8 mouse cellular contexts compared by ENCODE assay signal in the genomic region with DNA sequence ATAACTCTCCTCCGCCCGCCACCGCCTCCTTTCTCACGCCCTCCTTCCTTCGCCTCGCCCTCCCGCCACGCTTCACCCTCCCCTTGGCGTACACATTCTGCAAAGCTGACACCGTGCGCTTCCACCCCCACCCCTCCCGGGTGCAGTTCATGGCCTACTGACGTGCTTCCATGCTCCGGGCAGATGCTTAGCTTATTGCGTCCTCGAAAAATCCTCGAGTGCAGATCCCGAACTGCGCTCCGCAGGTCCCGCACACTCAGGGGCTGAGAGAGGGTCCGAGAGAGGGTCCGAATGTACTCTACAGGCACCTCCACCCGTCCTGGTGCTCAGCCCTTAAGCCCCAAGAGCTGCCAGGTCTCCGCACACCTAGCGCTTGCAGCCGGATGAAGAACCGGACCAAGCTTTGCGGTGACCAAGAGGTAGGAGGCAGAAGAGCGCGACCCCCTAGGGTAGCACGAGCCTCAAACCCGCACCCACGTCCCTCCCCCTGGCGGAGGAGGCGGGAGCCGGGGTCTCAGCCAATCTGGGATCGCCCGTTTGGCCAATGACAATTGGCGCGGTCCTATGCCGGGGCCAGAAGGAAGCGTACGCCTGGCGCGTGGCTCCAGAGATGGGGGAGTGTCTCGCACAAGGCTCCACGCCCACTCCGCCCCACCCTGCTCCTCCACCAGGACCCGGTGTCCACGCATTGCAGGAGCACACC. TPM values are rescaled to one million over a fixed set of nuclear protein-coding genes. Genes with fewer than 3 reads are reported as not detected.
DNase-seq lines count a peak whose midpoint lies in the region; ATAC-seq and TF ChIP-seq lines count a peak whose summit lies in the region.

A gene (minus strand): TSS at position 456 of the 703 bp plus-strand sequence.

- no peaks in the 10 kb centered on the region for H3K36me3 ChIP-seq in heart, embryonic 12.5 days

- peak; percentile 33; the same call in 1 of the 2 replicates for ATAC-seq in heart, embryonic 12.5 days (ENCODE audit: insufficient number of reproducible peaks, low FRiP score)

- TF ChIP-seq CTCF in layer of hippocampus, adult 2 months (conservative IDR thresholded peaks at IDR 0.05): no peak; the same call in 1 of the 2 replicates

- H3K4me2 ChIP-seq in heart, embryonic 12.5 days: peak within 1 kb of the TSS; percentile 86

- H3K27ac ChIP-seq in layer of hippocampus, adult 2 months: no peak within 1 kb of the TSS
- no peak within 1 kb of the TSS for H3K27ac ChIP-seq in heart, embryonic 12.5 days (ENCODE audit: poor library complexity, severe bottlenecking)

- WGBS in heart, embryonic 12.5 days: 2% methylated on average over 45 of the region's 51 CpGs
- WGBS in large intestine, adult 2 months: 2% methylated on average over 51 of the region's 51 CpGs

- peak in 1 of 2 experiments; percentile 10 for DNase-seq in layer of hippocampus, adult 2 months (ENCODE audit: low spot score in 2 of 2)
- DNase-seq in layer of hippocampus, postnatal 14 days (ENCODE audit: low spot score in 2 of 2): no peak
- peak; percentile 18 for DNase-seq in brain, adult 2 months (ENCODE audit: low read depth, low spot score)
- DNase-seq in large intestine, adult 2 months (ENCODE audit: low read depth, low spot score): no peak
- peak; percentile 56 for DNase-seq in mesoderm, embryonic 11.5 days (ENCODE audit: low read depth, low spot score)
- DNase-seq in urinary bladder, postnatal 4 days (ENCODE audit: low spot score in 2 of 2): peak; percentile 27 to 62
- no peak for DNase-seq in cerebellum, adult 11-12 months

- peaks cover 22% of the 10 kb centered on the region for H3K4me1 ChIP-seq in heart, embryonic 12.5 days (replicated peaks)

- no peaks in the 10 kb centered on the region for H3K9me3 ChIP-seq in heart, embryonic 12.5 days (replicated peaks)

- H3K27me3 ChIP-seq in heart, embryonic 12.5 days (replicated peaks): peaks cover 86% of the 10 kb centered on the region

- peak within 1 kb of the TSS; percentile 52 for H3K9ac ChIP-seq in heart, embryonic 12.5 days

- peak within 1 kb of the TSS; percentile 55 for H3K4me3 ChIP-seq in layer of hippocampus, adult 2 months
- H3K4me3 ChIP-seq in heart, embryonic 12.5 days: peak within 1 kb of the TSS; percentile 49

RNA-seq across cellular contexts. Expression of the gene that starts here (rescaled TPM):
- total RNA-seq in layer of hippocampus, adult 2 months (2021): under 1 TPM; 0.28 to 0.37 TPM
- under 1 TPM in 1 of 2 experiments, not detected in 1; 0.21 TPM for total RNA-seq in layer of hippocampus, postnatal 14 days (2021)
- polyA plus RNA-seq in heart, embryonic 12.5 days (2016; fragmentation: Nextera tagmentation; extraction: Ambion mirVana): 0.23 and 0.31 TPM in 2 replicates
- 10.0 and 10.1 TPM in 2 replicates for polyA plus RNA-seq in large intestine, adult 2 months (2012; rRNA removed)

Comparison
In these comparisons a context has a peak if more than half of its experiments do, and no peak if none do; other contexts are left out.
1. Peak in ATAC-seq, H3K4me3 ChIP-seq, H3K9ac ChIP-seq and H3K4me2 ChIP-seq in heart, embryonic 12.5 days; RNA of the gene not detected or under 1 TPM.
2. DNase-seq: peak in brain, adult 2 months (single experiment), mesoderm, embryonic 11.5 days (single experiment) and urinary bladder, postnatal 4 days (2 of 2); none in layer of hippocampus, postnatal 14 days (0 of 2), large intestine, adult 2 months (single experiment) and cerebellum, adult 11-12 months (single experiment).